Mouse (Mus musculus) liver, postnatal 0 days (tissue): ENCODE data around the gene Ttc28.

Source experiments
- CTCF ChIP-seq: sonication (generic); IDR thresholded peaks from 2 replicates; pipeline ENCODE4 v1.5.1; 2016; ENCODE audit warnings: antibody characterized with exemption, low read depth
- EP300 ChIP-seq: IDR thresholded peaks from 2 replicates; pipeline ENCODE4 v1.6.1; 2016; ENCODE audit warnings: antibody characterized with exemption, low read depth, mild to moderate bottlenecking

GRCm38 (mm10) chr5:111006272-111007135 is 126.9 kb downstream of the Ttc28 start:
- TF ChIP-seq CTCF, result no peak
- TF ChIP-seq EP300, result no peak
